Mouse (Mus musculus) heart, adult 2 months (tissue): ENCODE measurements around the gene Cntnap1.

Experiments
- CTCF ChIP-seq: fragments of 200-600 bp; IDR thresholded peaks from 2 replicates; pipeline ENCODE4 v1.8.1; 2022; ENCODE audit warnings: antibody characterized with exemption, mild to moderate bottlenecking, moderate library complexity
- EP300 ChIP-seq: fragments of 200-500 bp; IDR thresholded peaks from 2 replicates; pipeline ENCODE4 v1.6.1; 2011; ENCODE audit warnings: low read depth, low read length, control low read depth; ENCODE audit not compliant: insufficient read depth

- TF ChIP-seq CTCF (no peak), EP300 (no peak)
Observed at GRCm38 (mm10) chr11:101128996-101129577, 41.2 kb upstream of the Cntnap1 start.
